In the genomic region with DNA sequence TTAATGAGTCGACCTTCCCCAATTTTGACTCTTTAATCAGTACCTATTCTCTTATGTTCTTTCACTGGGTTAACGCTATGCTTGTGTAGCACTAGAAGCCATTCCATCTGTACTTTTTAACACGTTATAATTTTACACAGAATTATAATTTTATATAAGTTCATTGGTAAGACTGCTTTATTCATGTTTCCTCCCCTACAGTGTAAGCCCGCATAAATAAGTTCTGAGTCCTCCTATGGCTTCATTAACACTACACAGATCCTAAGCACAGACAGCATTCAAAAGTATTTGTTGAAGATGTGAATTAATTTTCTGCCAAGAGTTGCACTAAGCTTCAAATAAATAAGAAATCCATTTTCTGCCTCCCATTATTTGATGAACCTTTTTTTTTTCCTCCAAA, we compare ENCODE assay signal across 21 mouse cellular contexts.
DNase-seq lines count a peak whose midpoint lies in the region; ATAC-seq and TF ChIP-seq lines count a peak whose summit lies in the region.
"Had no signal": no experiment of that assay in that cellular context is flagged by ENCODE, and none has a peak within 500 bp of the region (broad histone marks: within the 10 kb centered on the region; RNA-seq: fewer than 3 reads in every experiment).

No protein-coding gene starts in this region.

- no peaks in the 10 kb centered on the region for H3K27me3 ChIP-seq in forebrain, embryonic 13.5 days
- H3K27me3 ChIP-seq in forebrain, embryonic 12.5 days: no peaks in the 10 kb centered on the region
- no peaks in the 10 kb centered on the region for H3K27me3 ChIP-seq in forebrain, embryonic 15.5 days
- no peaks in the 10 kb centered on the region for H3K27me3 ChIP-seq in forebrain, embryonic 11.5 days (ENCODE audit: control insufficient read depth, insufficient read depth, low read length)
- H3K27me3 ChIP-seq in forebrain, postnatal 0 days (ENCODE audit: insufficient read depth, low read length): no peaks in the 10 kb centered on the region
- H3K27me3 ChIP-seq: CH12.LX; embryonic facial prominence, embryonic 12.5 days had no signal

- no peaks in the 10 kb centered on the region for H3K4me1 ChIP-seq in forebrain, embryonic 13.5 days
- H3K4me1 ChIP-seq in forebrain, embryonic 12.5 days: no peaks in the 10 kb centered on the region
- no peaks in the 10 kb centered on the region for H3K4me1 ChIP-seq in forebrain, embryonic 15.5 days
- H3K4me1 ChIP-seq in forebrain, embryonic 11.5 days (replicated peaks; ENCODE audit: control insufficient read depth, insufficient read depth, low read length): no peaks in the 10 kb centered on the region
- H3K4me1 ChIP-seq in forebrain, postnatal 0 days (ENCODE audit: insufficient read depth): no peaks in the 10 kb centered on the region
- H3K4me1 ChIP-seq: embryonic facial prominence, embryonic 10.5 days; embryonic facial prominence, embryonic 12.5 days had no signal

- H3K4me3 ChIP-seq in forebrain, embryonic 13.5 days: no peak overlapping the region
- H3K4me3 ChIP-seq in forebrain, embryonic 12.5 days (replicated peaks): no peak overlapping the region
- no peak overlapping the region for H3K4me3 ChIP-seq in forebrain, embryonic 15.5 days
- H3K4me3 ChIP-seq in forebrain, embryonic 11.5 days (ENCODE audit: low read depth, low read length): no peak overlapping the region
- no peak overlapping the region for H3K4me3 ChIP-seq in forebrain, postnatal 0 days (ENCODE audit: low read depth, low read length)
- H3K4me3 ChIP-seq: embryonic facial prominence, embryonic 10.5 days; embryonic facial prominence, embryonic 12.5 days had no signal

- no peak overlapping the region for H3K9ac ChIP-seq in forebrain, embryonic 13.5 days
- H3K9ac ChIP-seq in forebrain, embryonic 12.5 days: no peak overlapping the region
- no peak overlapping the region for H3K9ac ChIP-seq in forebrain, embryonic 15.5 days (replicated peaks)
- H3K9ac ChIP-seq in forebrain, embryonic 11.5 days (ENCODE audit: low read length): no peak overlapping the region
- no peak overlapping the region for H3K9ac ChIP-seq in forebrain, postnatal 0 days
- H3K9ac ChIP-seq: embryonic facial prominence, embryonic 12.5 days had no signal

- WGBS in forebrain, embryonic 13.5 days: 81% methylated on average over 4 of the region's 4 CpGs
- WGBS in forebrain, embryonic 12.5 days: 87% methylated on average over 4 of the region's 4 CpGs
- WGBS in forebrain, embryonic 15.5 days: 67% methylated on average over 4 of the region's 4 CpGs
- WGBS in forebrain, embryonic 11.5 days: 85% methylated on average over 4 of the region's 4 CpGs
- 58% methylated on average over 4 of the region's 4 CpGs for WGBS in forebrain, postnatal 0 days

- no peak for DNase-seq in forebrain, embryonic 11.5 days (ENCODE audit: low spot score)
- DNase-seq in forebrain, postnatal 0 days: no peak
- no peak for DNase-seq in adrenal gland, postnatal 14 days
- DNase-seq: adrenal gland, adult 8-10 months; adrenal gland, postnatal 25 days; B cell, adult 2 months; cerebellum, adult 11-12 months; cerebellum, adult 2 months; cerebellum, adult 9-10 months; cerebellum, postnatal 10 days; cerebellum, postnatal 25 days had no signal

- no peak overlapping the region for H3K4me2 ChIP-seq in forebrain, embryonic 13.5 days
- H3K4me2 ChIP-seq in forebrain, embryonic 12.5 days: no peak overlapping the region
- no peak overlapping the region for H3K4me2 ChIP-seq in forebrain, embryonic 15.5 days (replicated peaks)
- no peak overlapping the region for H3K4me2 ChIP-seq in forebrain, embryonic 11.5 days (ENCODE audit: low read depth, low read length, severe bottlenecking)
- H3K4me2 ChIP-seq in forebrain, postnatal 0 days (ENCODE audit: low read depth): no peak overlapping the region
- H3K4me2 ChIP-seq: embryonic facial prominence, embryonic 12.5 days had no signal

- H3K27ac ChIP-seq in forebrain, embryonic 13.5 days: no peak overlapping the region
- no peak overlapping the region for H3K27ac ChIP-seq in forebrain, embryonic 12.5 days
- H3K27ac ChIP-seq in forebrain, embryonic 15.5 days (replicated peaks): no peak overlapping the region
- no peak overlapping the region for H3K27ac ChIP-seq in forebrain, embryonic 11.5 days (ENCODE audit: low read depth, low read length)
- H3K27ac ChIP-seq in forebrain, postnatal 0 days (ENCODE audit: low read depth, low read length): no peak overlapping the region
- H3K27ac ChIP-seq: embryonic facial prominence, embryonic 10.5 days; embryonic facial prominence, embryonic 12.5 days had no signal

- 0 out of 2 replicates have a peak, but pooled peaks have one; percentile 36 for ATAC-seq in forebrain, embryonic 13.5 days
- ATAC-seq in forebrain, embryonic 12.5 days (ENCODE audit: low FRiP score): no peak
- ATAC-seq in forebrain, embryonic 15.5 days (replicated peaks): peak; percentile 61; the same call in 1 of the 2 replicates
- ATAC-seq in forebrain, embryonic 11.5 days (replicated peaks; ENCODE audit: low FRiP score): no peak
- ATAC-seq in forebrain, postnatal 0 days: peak; percentile 34; the same call in 1 of the 2 replicates
- ATAC-seq: activated CD4-positive, CD25-positive, alpha-beta regulatory T cell, adult 4 months; CD4-positive, CD25-positive, alpha-beta regulatory T cell, adult 4 months; Patski had no signal

- no peaks in the 10 kb centered on the region for H3K9me3 ChIP-seq in forebrain, embryonic 13.5 days (replicated peaks)
- H3K9me3 ChIP-seq in forebrain, embryonic 12.5 days: no peaks in the 10 kb centered on the region
- H3K9me3 ChIP-seq in forebrain, embryonic 15.5 days: no peaks in the 10 kb centered on the region
- no peaks in the 10 kb centered on the region for H3K9me3 ChIP-seq in forebrain, embryonic 11.5 days (ENCODE audit: control insufficient read depth, low read length)
- H3K9me3 ChIP-seq in forebrain, postnatal 0 days (ENCODE audit: low read length): no peaks in the 10 kb centered on the region
- H3K9me3 ChIP-seq: embryonic facial prominence, embryonic 10.5 days; embryonic facial prominence, embryonic 12.5 days; G1E had no signal

- H3K36me3 ChIP-seq in forebrain, embryonic 13.5 days (ENCODE audit: poor library complexity, severe bottlenecking): no peaks in the 10 kb centered on the region
- H3K36me3 ChIP-seq in forebrain, embryonic 12.5 days (replicated peaks): no peaks in the 10 kb centered on the region
- H3K36me3 ChIP-seq in forebrain, embryonic 15.5 days: no peaks in the 10 kb centered on the region
- no peaks in the 10 kb centered on the region for H3K36me3 ChIP-seq in forebrain, embryonic 11.5 days (ENCODE audit: control insufficient read depth, insufficient read depth, low read length)
- H3K36me3 ChIP-seq in forebrain, postnatal 0 days (ENCODE audit: insufficient read depth): no peaks in the 10 kb centered on the region
- H3K36me3 ChIP-seq: embryonic facial prominence, embryonic 10.5 days; embryonic facial prominence, embryonic 12.5 days; G1E had no signal

- TF ChIP-seq CTCF in forebrain, postnatal 0 days (IDR thresholded peaks at IDR 0.05; ENCODE audit: low read depth): no peak

Comparison
In these comparisons a context has a peak if more than half of its experiments do, and no peak if none do; other contexts are left out.
1. ATAC-seq: peak in forebrain, embryonic 13.5 days (single experiment), forebrain, embryonic 15.5 days (single experiment) and forebrain, postnatal 0 days (single experiment); none in forebrain, embryonic 12.5 days (single experiment) and forebrain, embryonic 11.5 days (single experiment).